Mouse (Mus musculus) R1 (cell line): Measurements from ENCODE around the gene Iqschfp.

Source experiments
- DNase-seq: peaks from one replicate; pipeline ENCODE4 v3.0.0-alpha.2; 2018; ENCODE audit warnings: low read depth, low spot score

The Iqschfp gene

DNA sequence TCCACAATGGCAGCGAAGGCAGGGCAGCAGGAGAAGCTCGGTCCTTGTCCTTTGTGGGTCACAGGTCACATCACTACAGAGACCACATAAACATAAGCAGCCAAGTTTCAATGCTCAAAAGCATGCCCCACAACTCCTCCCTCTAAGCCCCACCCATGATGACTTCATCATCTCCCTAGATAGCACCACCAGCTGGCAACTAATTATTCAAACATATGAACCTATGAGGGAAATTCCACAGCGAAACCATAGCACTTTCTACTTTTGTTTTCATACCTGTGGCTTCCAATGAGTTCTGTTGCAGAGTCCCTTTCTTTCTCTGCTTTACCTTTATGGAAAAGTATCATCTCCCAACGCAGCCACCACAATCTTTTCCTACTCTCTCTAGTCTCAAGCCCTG, 443.5 kb downstream of the Iqschfp start:
- no peak for DNase-seq

DNA sequence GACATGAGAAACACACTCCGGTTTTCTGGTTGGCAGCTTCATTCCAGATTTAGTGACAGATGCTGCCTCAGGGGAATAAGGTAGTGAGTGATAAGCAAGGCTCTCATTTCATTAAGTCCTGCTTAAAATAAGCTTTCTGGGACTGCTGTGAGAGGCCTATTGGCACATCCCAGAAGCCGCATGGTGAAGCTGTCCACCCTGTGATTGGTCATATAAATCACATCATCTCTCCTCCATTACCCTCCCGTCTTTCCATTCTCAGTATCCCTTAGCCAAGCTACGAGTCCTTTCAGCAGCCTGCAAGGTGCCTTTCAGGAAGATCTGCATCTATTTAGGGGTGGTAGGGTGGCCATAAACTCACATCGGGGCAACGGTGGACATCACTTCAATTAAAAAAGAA, 458.6 kb downstream of the Iqschfp start:
- DNase-seq: no peak

DNA sequence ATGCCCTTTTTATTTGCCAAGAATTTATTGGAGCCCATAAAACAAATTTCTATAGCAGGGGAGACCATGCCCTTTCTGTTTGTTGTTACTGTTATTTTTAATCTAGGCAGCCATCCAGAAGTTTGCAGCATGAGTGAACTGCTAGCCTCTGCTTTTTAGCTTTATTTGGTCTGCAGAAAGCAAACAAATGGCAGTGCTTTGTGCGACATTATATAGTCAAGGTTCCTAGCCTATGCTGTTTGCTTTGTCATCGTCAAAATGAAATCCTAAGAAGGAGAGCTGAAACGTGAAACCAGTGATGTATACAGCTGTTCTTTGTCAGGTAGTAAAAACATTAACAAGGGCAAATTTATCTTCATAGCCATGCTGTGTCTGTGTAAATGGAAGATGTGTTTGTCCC, 459.4 kb downstream of the Iqschfp start:
- no peak for DNase-seq

DNA sequence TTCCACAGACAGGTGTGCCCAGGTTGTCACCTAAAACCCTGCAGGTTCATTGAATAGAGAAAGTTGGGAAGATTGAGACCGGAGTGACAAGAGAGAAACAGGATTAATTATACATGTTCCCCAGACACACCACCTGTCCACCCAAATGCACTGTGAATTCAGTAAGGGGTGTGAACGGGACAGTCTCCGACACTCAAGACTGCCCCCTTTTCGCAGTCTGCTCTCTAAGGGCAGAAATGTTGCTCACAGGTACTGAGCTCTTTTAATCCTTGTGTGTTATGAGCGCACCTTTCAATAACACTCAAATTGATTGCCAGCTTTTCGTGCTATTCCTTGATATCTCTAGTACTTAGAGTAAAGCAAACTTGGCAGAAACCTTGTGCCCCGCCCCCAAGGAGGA, 460.9 kb downstream of the Iqschfp start:
- peak; percentile 44 for DNase-seq

DNA sequence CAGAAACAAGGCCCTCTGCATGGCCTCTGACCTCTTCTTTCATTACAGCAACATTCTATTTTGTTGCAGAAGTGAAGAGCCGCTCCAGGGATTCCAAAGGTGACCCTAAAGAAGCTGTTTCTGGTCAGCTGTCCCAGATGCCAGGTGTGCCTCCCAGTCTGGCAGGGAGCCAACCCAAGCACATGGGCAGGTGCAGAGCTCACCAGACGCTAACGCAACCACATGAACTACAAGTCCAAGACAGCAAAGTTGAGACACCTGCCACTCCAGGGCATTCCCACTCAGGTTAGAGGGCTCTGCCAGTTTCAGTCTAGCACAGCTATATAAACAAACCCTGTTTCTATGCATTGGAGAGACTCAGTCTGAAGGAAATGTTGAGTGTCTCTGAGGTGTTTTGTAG, 461.5 kb downstream of the Iqschfp start:
- DNase-seq: no peak

DNA sequence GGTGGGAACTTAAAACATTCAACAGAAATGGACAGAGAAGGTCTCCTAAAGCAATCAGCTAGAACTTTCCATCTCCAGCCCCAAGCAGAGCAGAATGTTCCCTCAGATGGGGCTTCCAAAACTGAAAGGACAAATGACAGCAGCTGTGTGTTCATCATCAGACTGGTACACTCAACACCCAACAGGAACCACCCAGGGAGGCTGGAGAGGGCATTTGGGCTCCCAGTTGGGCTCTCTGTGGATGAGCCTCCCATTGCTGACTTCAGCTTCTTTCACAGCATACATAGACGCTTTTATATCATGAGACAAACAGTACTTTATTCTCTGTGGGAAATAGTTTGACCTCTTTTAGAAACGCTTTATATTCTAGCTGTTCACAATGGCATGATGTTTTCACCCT, 464.5 kb downstream of the Iqschfp start:
- DNase-seq: no peak

DNA sequence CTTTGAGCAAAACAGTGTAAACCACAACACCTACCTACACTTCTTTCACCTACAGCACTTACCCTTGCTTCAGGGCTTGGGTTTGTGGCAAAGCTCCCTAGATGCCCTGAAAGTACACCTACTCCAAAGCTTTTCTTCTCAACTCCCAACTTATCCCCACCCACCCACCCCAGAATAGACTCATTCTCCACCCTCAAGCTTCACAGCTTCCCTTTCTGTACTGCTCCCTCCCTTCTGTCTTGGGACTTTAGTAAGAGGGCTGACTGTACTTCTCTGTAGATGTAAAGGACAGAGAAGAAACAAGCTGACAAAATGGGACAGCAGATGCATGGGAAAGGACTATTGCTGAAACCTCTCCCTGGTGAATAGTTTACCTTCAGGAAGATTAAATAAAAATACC, 476.0 kb downstream of the Iqschfp start:
- DNase-seq: no peak

DNA sequence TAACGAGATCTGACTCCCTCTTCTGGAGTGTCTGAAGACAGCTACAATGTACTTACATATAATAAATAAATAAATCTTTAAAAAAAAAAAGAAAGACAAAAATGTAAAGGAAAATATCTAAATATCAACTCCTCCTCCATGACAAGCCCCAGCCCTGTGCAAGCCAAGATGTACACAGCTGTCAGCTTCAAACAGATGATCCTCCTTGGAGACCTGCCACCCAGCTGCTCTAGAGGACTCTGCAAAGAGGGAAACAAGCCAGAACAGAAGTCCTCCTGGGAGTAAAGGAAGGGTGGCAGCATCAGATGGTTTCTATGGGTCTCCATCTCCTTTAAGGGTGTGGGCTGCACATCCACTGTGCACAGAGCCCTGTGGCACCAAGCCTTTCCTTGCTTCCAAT, 480.9 kb downstream of the Iqschfp start:
- DNase-seq: no peak

DNA sequence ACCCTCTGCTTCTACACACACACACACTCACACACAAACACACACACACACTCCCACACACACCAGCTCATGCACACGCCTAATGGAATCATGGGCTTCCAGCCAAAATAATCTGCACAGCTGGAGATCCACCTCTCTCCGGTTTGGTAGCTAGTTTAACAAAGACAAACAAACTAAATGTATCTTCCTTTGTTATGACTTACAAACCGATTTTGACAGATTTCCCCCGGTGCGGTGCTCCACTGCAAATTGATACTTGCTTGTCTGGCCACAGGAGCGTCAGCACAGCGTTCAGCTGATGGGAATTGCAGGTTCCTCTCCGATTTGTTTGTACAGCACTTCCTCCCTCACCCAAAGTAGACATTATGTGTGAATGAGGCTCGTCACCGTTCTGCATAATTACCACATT, 483.1 kb downstream of the Iqschfp start:
- peak; percentile 14 for DNase-seq

DNA sequence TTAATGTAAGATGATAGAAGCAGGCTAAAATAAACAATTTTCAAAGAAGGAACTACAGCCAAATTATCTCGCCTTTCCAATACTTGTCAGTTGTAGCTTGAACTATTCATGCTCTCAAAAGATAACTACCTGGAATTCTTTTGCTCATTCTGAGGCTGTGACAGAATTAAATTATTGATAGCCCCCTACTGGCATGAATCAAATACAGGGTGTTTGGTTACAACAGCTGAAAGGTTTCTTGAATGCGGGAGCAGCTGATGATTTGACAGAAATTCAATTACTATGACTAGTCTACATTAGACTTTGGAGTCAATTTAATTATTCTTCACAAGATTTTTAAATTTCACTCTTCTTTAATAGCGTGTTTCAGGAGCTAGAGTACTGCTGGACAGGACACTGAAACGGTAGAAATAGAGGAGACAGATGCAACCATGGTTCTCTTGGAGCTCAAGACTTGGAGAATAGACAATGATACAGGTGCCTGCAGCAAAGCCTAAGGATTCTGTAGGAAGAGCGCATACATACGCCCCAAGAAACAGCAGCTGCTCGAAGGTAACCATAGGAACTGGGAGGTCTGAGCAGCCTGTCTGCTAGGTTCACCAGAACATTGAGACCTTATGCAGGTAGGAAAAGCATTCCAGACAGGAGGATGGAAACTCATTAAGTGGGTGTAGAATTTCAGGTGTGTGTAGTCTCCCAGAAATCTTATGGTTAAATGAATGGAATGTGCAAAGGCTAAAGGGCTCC, 485.6 kb downstream of the Iqschfp start:
- peak; percentile 17 for DNase-seq

DNA sequence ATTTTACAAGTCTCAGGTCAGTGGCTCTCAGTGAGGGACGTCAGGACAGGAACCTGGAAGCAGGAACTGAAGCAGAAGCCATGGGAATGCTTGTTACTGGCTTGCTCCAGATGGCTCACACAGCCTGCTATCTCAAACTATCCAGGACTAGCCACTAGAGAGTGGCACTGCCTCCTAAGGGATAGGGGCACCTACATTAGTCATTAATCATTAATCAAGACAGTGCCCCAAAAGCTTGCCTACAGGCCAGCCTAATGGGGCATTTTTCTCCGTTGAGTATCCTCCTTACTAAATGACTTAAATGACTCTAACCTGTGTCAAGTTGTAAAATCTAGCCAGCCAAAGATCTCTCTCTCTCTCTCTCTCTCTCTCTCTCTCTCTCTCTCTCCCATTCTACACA, 486.8 kb downstream of the Iqschfp start:
- DNase-seq: no peak

DNA sequence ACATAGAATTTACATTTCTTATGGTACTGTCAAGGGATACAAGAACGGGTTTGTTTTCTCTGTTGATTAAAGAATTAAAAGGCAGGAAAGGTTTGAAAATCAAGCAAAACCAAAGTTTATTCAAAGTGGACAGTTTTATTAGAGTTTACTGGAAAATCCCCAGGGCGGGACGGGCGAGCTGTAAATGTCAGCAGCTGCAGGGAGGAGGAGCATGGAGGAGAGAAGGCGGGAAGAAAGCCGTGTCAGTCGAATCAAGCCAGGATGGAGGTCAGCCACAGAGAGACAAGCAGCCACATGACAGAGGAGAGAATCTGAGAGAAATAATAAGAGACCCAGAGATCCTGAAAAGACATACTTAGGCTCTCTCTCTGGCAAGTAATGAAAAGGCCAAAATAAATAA, 487.2 kb downstream of the Iqschfp start:
- peak; percentile 5 for DNase-seq

DNA sequence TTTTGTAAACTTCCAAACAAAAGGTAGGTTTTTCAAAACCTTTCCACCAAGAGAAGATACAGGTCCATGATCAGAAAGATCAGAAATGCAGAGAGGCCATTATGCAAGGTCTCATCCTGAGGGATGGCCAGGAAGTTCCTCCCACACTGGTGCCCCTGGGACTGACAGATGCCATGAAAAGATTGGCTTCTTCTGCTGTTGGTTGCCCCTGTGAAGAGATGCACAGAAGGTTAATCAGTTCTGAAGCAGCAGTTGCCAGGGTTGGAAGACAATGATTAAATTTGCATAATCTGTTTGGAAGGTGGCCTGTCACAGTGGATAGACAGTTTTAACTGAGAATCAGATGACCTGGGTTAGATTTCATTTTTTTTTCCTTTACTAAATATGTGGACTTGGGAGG, 491.6 kb downstream of the Iqschfp start:
- DNase-seq: no peak

DNA sequence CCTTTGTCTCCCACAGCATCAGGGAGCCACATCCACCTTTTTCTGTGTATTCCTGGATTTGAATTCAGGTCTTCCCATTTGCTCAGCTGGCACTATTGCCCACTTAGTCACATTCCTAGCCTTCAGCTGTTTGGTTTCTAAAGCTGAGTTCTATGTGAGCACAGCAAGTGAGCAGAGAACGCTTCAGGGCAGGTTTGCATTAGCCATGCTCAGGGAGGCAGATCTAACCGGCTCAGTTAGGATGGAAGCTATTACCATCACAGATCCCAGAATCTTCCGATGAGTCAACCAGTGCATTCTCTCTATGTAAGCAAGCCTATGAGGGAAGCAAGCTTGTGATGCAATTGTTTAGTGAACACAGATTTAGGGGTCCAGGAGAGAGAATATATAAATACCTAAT, 493.5 kb downstream of the Iqschfp start:
- no peak for DNase-seq

DNA sequence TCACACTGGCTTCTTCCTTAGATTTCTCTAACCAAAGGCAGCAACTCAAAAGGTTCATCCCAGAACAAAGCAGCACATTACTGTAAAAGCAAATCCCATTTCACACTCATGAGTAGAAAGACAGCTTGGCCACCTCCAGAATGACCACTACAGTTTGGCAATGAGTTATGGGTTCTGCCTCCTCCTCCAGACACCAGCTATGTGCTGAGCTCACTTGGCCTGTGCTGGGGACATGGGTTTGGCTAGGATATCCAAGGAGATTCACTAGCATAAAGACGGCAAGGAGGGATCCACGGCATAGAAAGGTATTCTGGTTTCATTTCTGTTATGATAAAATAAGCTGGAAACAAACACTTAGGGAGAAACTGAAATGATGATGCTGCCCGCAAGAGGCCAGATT, 496.0 kb downstream of the Iqschfp start:
- DNase-seq: no peak

DNA sequence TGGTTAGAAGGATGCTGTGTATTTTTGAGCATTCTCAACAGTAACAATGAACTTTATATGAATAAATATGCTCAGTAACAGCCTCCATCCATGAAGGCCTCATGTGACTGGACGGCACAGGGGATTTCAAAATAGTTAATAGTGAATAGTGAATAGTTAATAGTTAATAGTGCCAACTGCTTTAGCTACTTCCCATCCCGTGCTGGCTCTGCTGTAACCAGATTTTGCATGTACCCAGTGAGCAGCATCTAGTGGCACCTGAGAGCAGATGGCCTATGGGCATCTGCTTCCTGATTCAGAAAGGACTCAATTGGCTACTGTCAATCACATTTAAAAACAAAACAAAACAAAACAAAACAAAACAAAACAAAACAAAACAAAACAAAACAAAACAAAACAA, 501.5 kb downstream of the Iqschfp start:
- DNase-seq: no peak

DNA sequence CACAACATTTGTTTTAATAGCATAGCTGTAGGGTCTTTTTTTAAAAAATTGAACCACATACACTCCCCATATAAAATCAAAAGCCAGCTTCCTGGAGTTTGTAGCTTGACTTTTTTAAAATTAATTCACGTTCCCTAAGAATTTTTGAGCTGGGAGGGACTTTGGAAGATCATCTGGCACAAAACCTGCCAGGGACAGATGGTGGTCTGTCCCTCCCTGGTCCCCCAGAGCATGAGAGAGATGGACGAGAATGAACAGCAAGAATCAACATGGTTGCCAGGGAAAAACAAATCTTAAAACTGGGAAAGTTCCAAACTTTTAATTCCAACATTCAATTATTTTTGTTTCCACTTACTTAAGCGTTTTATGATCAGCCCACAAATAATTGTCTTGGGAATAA, 506.7 kb downstream of the Iqschfp start:
- no peak for DNase-seq

DNA sequence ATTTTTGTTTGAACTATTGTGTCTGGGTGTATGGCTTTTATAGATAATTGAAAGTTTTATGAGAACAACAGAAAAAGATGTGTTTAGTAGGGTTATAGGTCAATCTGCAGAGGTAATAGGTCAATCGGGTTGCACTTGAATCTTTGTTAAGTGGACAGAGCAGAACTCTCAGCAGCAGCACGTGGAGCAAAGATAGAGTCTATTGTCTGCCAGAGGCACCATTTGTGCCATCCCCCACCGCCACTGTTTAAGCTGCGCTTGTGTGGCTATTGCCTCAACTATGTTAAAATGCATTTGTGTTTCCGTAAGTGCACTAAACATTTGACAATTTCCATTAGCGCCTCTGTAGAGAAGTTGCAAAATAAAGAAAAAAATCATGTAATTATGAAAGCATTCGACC, 508.1 kb downstream of the Iqschfp start:
- DNase-seq: no peak

DNA sequence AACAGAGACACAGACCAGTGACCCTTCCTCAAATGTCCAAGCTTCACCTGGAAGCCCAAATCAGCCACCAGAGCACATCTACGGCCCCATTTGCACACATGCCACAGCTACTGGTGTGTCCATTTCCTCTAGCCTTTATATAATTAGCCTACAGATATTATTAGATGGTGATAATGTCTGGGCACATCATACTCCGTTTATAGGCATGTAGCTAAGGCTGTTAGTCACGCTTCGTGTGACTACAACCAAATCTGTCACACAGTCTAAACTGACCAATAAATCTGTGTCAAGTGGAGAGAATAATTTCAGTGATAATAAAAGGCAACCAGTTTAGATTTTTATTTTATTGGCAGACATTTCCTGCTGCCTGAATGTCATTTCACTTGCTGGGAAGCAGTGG, 511.3 kb downstream of the Iqschfp start:
- no peak for DNase-seq

DNA sequence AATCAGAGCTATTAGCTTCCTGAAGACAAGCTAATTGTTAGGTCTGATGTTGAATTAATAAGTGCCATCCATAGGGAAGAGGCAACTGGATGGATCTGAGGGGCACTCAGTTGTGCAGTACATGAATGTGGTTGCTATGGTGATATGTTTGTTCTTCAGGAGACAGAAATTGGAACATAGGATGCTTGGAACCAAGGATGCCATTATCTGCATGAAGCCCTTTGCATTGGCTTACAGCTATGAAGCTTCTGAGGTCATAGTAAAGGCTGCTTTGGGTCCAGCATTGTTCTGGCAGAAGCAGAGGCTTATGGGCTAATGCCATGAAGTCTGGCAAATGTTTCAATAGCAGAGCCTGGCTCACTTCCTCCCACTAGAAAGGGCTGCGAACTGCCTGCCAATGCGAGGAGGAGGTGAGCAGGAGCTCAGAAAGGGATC, 511.8 kb downstream of the Iqschfp start:
- DNase-seq: no peak

DNA sequence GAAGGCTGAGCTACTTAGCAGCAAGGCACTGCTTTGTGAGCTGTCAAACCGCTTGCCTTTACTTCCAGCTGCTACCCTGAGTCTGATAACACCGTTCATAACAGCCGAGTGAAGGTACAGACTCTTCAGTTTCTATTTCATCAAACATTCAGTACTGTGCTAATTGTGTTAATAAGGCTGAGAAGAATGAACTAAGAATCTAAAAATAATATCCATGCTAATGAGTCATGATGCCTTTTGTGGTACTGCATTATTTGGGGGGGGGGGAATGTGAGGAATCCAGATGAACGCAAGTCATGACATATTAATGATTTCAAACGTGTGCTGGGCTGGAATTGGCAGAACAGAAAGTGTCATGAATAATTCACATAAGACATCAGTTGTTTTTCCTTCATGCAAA, 513.7 kb downstream of the Iqschfp start:
- no peak for DNase-seq

DNA sequence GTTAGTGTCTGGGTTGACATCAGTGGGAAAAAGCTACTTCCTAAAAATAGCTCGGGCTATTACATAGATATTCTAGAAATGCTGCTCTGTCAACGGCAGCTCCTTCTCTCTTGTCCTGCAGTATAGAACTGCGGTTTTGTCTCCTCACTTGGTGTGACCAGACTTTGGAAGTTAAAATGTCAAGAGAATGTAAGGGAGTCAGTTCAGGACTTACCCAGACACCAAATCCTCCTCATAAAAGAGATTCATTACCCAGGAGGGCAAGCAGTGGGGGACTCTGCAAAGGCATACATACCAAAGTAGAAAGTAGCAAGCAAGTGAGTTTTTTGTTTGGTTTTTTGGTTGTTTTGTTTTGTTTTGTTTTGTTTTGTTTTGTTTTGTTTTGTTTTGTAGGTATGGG, 520.2 kb downstream of the Iqschfp start:
- no peak for DNase-seq

DNA sequence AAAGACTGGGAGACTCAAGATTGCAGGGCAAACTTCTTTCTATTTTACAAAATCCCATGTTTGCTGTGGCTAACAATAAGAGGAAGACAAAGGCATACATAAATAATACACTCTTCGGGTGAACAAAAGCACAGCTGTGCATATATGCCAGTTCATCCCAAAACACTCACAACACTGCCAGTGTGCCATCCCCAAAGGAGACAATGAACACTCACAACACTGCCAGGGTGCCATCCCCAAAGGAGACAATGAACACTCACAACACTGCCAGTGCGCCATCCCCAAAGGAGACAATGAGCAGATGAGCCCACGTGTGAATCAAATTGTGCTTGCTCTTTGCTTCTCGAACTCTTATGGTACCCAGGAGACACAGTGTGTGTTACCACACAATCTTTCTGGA, 527.8 kb downstream of the Iqschfp start:
- no peak for DNase-seq

DNA sequence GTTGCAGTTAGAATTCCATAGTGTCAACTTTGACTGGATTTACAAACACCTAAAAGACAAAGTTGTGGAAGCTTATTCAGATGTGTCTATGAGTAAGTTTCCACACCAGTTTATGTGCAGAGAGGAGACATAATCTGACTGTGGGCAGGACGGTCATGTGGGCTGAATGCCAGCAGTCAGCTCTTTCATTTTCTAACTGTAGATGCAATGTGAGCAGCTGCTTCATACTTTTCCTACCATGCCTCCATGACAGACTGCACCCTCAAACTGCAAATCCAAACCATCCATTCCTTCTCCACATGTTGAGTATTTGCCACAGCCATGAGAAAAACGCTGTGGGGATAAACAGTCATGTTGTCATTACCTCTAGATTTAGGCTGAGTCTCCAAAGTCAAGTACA, 528.9 kb downstream of the Iqschfp start:
- DNase-seq: no peak
